31 mouse cellular contexts compared by ENCODE assay signal in genomic region chr3:127265182-127265581, GRCm38 (mm10).
DNase-seq lines count a peak whose midpoint lies in the region; ATAC-seq and TF ChIP-seq lines count a peak whose summit lies in the region.
"Had no signal": no experiment of that assay in that cellular context is flagged by ENCODE, and none has a peak within 500 bp of the region (broad histone marks: within the 10 kb centered on the region; RNA-seq: fewer than 3 reads in every experiment).

No protein-coding gene starts in this region.

- no peak overlapping the region for H3K9ac ChIP-seq in forebrain, embryonic 15.5 days (replicated peaks)
- no peak overlapping the region for H3K9ac ChIP-seq in forebrain, embryonic 14.5 days (ENCODE audit: low read length)
- H3K9ac ChIP-seq in midbrain, embryonic 16.5 days (ENCODE audit: low read depth, low read length): no peak overlapping the region
- H3K9ac ChIP-seq in midbrain, embryonic 14.5 days (replicated peaks; ENCODE audit: low read length): no peak overlapping the region
- H3K9ac ChIP-seq: embryonic facial prominence, embryonic 13.5 days; forebrain, embryonic 13.5 days; heart, embryonic 12.5 days; heart, embryonic 15.5 days; hindbrain, embryonic 13.5 days had no signal

- no peaks in the 10 kb centered on the region for H3K36me3 ChIP-seq in forebrain, embryonic 15.5 days
- H3K36me3 ChIP-seq in forebrain, embryonic 14.5 days (ENCODE audit: control insufficient read depth, insufficient read depth, low read length): no peaks in the 10 kb centered on the region
- H3K36me3 ChIP-seq in midbrain, embryonic 16.5 days (ENCODE audit: control insufficient read depth, insufficient read depth, low read length): no peaks in the 10 kb centered on the region
- H3K36me3 ChIP-seq in midbrain, embryonic 14.5 days (ENCODE audit: control insufficient read depth, insufficient read depth, low read length): no peaks in the 10 kb centered on the region
- H3K36me3 ChIP-seq: embryonic facial prominence, embryonic 10.5 days; embryonic facial prominence, embryonic 13.5 days; heart, embryonic 12.5 days; heart, embryonic 15.5 days; hindbrain, embryonic 10.5 days; hindbrain, embryonic 13.5 days had no signal

- H3K4me3 ChIP-seq in forebrain, embryonic 15.5 days: no peak overlapping the region
- no peak overlapping the region for H3K4me3 ChIP-seq in forebrain, embryonic 14.5 days (ENCODE audit: low read depth, low read length)
- H3K4me3 ChIP-seq in left cerebral cortex, adult 2 months: no peak overlapping the region
- no peak overlapping the region for H3K4me3 ChIP-seq in midbrain, embryonic 16.5 days (ENCODE audit: low read depth, low read length)
- no peak overlapping the region for H3K4me3 ChIP-seq in midbrain, embryonic 14.5 days (replicated peaks; ENCODE audit: low read depth, low read length)
- H3K4me3 ChIP-seq: embryonic facial prominence, embryonic 10.5 days; embryonic facial prominence, embryonic 13.5 days; erythroblast, embryonic 14.5 days; forebrain, embryonic 13.5 days; heart, embryonic 12.5 days; heart, embryonic 15.5 days; hindbrain, embryonic 10.5 days; hindbrain, embryonic 13.5 days had no signal

- no peak for TF ChIP-seq CTCF in left cerebral cortex, adult 2 months (IDR thresholded peaks at IDR 0.05)

- peaks cover 30% of the 10 kb centered on the region for H3K4me1 ChIP-seq in forebrain, embryonic 15.5 days
- 0 out of 2 replicates have a peak, but pooled peaks cover 7% of the 10 kb centered on the region for H3K4me1 ChIP-seq in forebrain, embryonic 14.5 days (ENCODE audit: control insufficient read depth, insufficient read depth, low read length)
- peaks cover 34% of the 10 kb centered on the region for H3K4me1 ChIP-seq in midbrain, embryonic 16.5 days (ENCODE audit: control insufficient read depth, insufficient read depth, low read length)
- H3K4me1 ChIP-seq in midbrain, embryonic 14.5 days (ENCODE audit: control insufficient read depth, insufficient read depth, low read length): peaks cover 30% of the 10 kb centered on the region
- H3K4me1 ChIP-seq: embryonic facial prominence, embryonic 13.5 days; heart, embryonic 15.5 days had no signal

- H3K4me2 ChIP-seq in forebrain, embryonic 15.5 days (replicated peaks): no peak overlapping the region
- no peak overlapping the region for H3K4me2 ChIP-seq in forebrain, embryonic 14.5 days (ENCODE audit: low read length)
- H3K4me2 ChIP-seq in midbrain, embryonic 16.5 days (ENCODE audit: low read length): no peak overlapping the region
- no peak overlapping the region for H3K4me2 ChIP-seq in midbrain, embryonic 14.5 days (ENCODE audit: low read length)
- H3K4me2 ChIP-seq: embryonic facial prominence, embryonic 13.5 days; forebrain, embryonic 13.5 days; heart, embryonic 12.5 days; heart, embryonic 15.5 days; hindbrain, embryonic 13.5 days had no signal

- H3K27me3 ChIP-seq in forebrain, embryonic 15.5 days: no peaks in the 10 kb centered on the region
- H3K27me3 ChIP-seq in forebrain, embryonic 14.5 days (replicated peaks; ENCODE audit: control insufficient read depth, insufficient read depth, low read length): no peaks in the 10 kb centered on the region
- H3K27me3 ChIP-seq in midbrain, embryonic 16.5 days (ENCODE audit: control insufficient read depth, insufficient read depth, low read depth, low read length): no peaks in the 10 kb centered on the region
- H3K27me3 ChIP-seq in midbrain, embryonic 14.5 days (ENCODE audit: control insufficient read depth, insufficient read depth, low read length): no peaks in the 10 kb centered on the region
- H3K27me3 ChIP-seq: CH12.LX; embryonic facial prominence, embryonic 13.5 days; forebrain, embryonic 13.5 days; heart, embryonic 12.5 days; heart, embryonic 15.5 days; hindbrain, embryonic 13.5 days; Patski had no signal

- WGBS in forebrain, embryonic 15.5 days: 85% methylated on average over 3 of the region's 3 CpGs
- 84% methylated on average over 3 of the region's 3 CpGs for WGBS in forebrain, embryonic 14.5 days
- 77% methylated on average over 3 of the region's 3 CpGs for whole genome bisulfite sequencing in midbrain, embryonic 16.5 days
- 82% methylated on average over 3 of the region's 3 CpGs for WGBS in midbrain, embryonic 14.5 days

- no peak for DNase-seq in forebrain, embryonic 14.5 days (ENCODE audit: low spot score)
- no peak for DNase-seq in left cerebral cortex, adult 2 months (ENCODE audit: extremely low spot score in 1 of 2, low spot score in 2 of 2)
- DNase-seq in left cerebral cortex, adult 8-10 months (ENCODE audit: low spot score in 2 of 2): no peak
- DNase-seq in midbrain, embryonic 14.5 days: no peak
- peak; percentile 54 for DNase-seq in telencephalon, adult 2 months (ENCODE audit: low read depth, low spot score)
- DNase-seq: adrenal gland, postnatal 10 days; adrenal gland, postnatal 36 days; B cell, adult 2 months; cerebellum, adult 11-12 months; cerebellum, adult 8-10 months; cerebellum, postnatal 10 days; cerebellum, postnatal 36 days; embryo, embryonic 11 days; gastrocnemius, postnatal 25 days; heart, adult 18-20 months; heart, postnatal 10 days; heart, postnatal 36 days had no signal

- intact Hi-C loops in left cerebral cortex, adult 2 months (cut with DNase I): no loop called here

- 0 out of 2 replicates have a peak overlapping the region, but pooled peaks have one; percentile 27 for H3K27ac ChIP-seq in forebrain, embryonic 15.5 days (replicated peaks)
- no peak overlapping the region for H3K27ac ChIP-seq in forebrain, embryonic 14.5 days (ENCODE audit: low read depth, low read length)
- peak overlapping the region; percentile 67 for H3K27ac ChIP-seq in left cerebral cortex, adult 2 months
- H3K27ac ChIP-seq in midbrain, embryonic 16.5 days (ENCODE audit: low read length): peak overlapping the region; percentile 56; the same call in 1 of the 2 replicates
- H3K27ac ChIP-seq in midbrain, embryonic 14.5 days (replicated peaks; ENCODE audit: low read depth, low read length): no peak overlapping the region
- H3K27ac ChIP-seq: embryonic facial prominence, embryonic 10.5 days; embryonic facial prominence, embryonic 13.5 days; forebrain, embryonic 13.5 days; heart, embryonic 15.5 days; hindbrain, embryonic 10.5 days had no signal

- ATAC-seq in forebrain, embryonic 15.5 days (replicated peaks): no peak
- ATAC-seq in forebrain, embryonic 14.5 days: no peak
- ATAC-seq in midbrain, embryonic 16.5 days: no peak
- no peak for ATAC-seq in midbrain, embryonic 14.5 days (ENCODE audit: low FRiP score, low TSS enrichment)
- ATAC-seq: hindbrain, embryonic 16.5 days; Patski had no signal

- H3K9me3 ChIP-seq in forebrain, embryonic 15.5 days: no peaks in the 10 kb centered on the region
- no peaks in the 10 kb centered on the region for H3K9me3 ChIP-seq in forebrain, embryonic 14.5 days (replicated peaks; ENCODE audit: control insufficient read depth, low read length)
- no peaks in the 10 kb centered on the region for H3K9me3 ChIP-seq in midbrain, embryonic 16.5 days (replicated peaks; ENCODE audit: control insufficient read depth, low read length, poor library complexity, severe bottlenecking)
- H3K9me3 ChIP-seq in midbrain, embryonic 14.5 days (ENCODE audit: control insufficient read depth, low read length): no peaks in the 10 kb centered on the region
- H3K9me3 ChIP-seq: embryonic facial prominence, embryonic 10.5 days; embryonic facial prominence, embryonic 13.5 days; forebrain, embryonic 13.5 days; G1E; heart, embryonic 12.5 days; heart, embryonic 15.5 days; hindbrain, embryonic 10.5 days; hindbrain, embryonic 13.5 days had no signal

Comparison
In these comparisons a context has a peak if more than half of its experiments do, and no peak if none do; other contexts are left out.
1. H3K27ac ChIP-seq: peak in forebrain, embryonic 15.5 days (single experiment), left cerebral cortex, adult 2 months (single experiment) and midbrain, embryonic 16.5 days (single experiment); none in forebrain, embryonic 14.5 days (single experiment) and midbrain, embryonic 14.5 days (single experiment).